Mouse (Mus musculus): ENCODE data around the gene Bbs9. TPM values are rescaled to one million over a fixed set of nuclear protein-coding genes. Genes with fewer than 3 reads are reported as not detected.
A peak's percentile ranks its signal among the peaks of the same experiment; 100 is the strongest.
"Not testable (repeated sequence)": the region's sequence is repeated elsewhere in the genome, so short reads cannot be mapped to it uniquely, and the experiment has no call there.

Gene Bbs9
- polyA plus RNA-seq, 1 experiment from 2014 or later, result 17.4 TPM

DNA sequence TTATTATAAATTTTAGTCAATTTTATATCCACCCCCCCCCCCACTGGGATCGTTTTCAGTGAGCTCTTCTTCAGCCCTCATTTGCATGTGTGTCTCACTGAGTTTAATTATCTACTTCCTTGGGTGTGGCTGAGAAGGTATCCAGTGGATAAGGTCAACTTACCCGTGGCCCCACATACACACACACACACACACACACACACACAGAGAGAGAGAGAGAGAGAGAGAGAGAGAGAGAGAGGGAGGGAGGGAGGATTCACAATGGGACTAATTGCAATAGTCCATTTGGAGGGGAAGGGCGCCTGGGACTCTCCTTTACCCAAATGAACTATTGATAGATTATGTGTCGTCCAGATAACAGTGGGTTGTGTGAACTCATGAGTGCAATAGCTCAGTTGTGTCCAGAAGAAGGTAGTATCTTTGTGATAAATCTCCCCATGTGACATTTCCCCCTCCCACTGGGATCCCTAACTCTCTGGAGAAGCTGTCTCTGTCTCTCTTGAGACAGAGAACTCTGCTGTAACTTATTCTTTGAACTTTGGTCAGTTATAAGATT, 227.4 kb downstream of the Bbs9 start:
- no peak overlapping the region for H3K9ac ChIP-seq (replicated peaks)
- no peaks in the 10 kb centered on the region for H3K36me3 ChIP-seq
- peaks cover 15% of the 10 kb centered on the region for H3K4me1 ChIP-seq
- no peaks in the 10 kb centered on the region for H3K9me3 ChIP-seq (replicated peaks)
- no peak for ATAC-seq (ENCODE audit: low FRiP score)
- no peak overlapping the region for H3K4me3 ChIP-seq (replicated peaks)
- no peak overlapping the region for H3K27ac ChIP-seq (replicated peaks)
- no peaks in the 10 kb centered on the region for H3K27me3 ChIP-seq (replicated peaks)
- no peak overlapping the region for H3K4me2 ChIP-seq
- WGBS, result 86% methylated on average over 4 of the region's 4 CpGs

DNA sequence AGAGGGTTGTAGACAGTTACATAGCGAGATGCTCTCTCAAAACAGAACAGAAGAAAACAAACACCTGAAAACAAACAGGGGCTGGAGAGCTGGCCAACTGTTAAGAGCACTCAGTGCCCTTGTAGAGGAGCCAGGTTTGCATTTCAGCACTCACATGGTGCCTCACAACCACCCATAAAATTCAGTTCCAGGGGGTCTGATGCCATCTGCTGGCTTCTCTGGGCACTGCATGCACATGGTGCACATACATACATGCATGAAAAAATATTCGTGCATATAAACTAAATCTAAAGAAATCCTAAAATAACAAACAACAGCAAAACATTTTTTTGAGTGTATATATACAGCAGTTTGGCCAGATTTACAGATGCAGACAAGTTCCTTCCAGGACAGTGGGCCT, 228.0 kb downstream of the Bbs9 start:
- Histone ChIP-seq H3K36me3 (no peaks in the 10 kb centered on the region), H3K9ac (replicated peaks) (no peak overlapping the region), H3K27me3 (replicated peaks) (no peaks in the 10 kb centered on the region), H3K27ac (replicated peaks) (no peak overlapping the region), H3K4me2 (no peak overlapping the region), H3K4me3 (replicated peaks) (no peak overlapping the region), H3K9me3 (replicated peaks) (no peaks in the 10 kb centered on the region), H3K4me1 (peaks cover 11% of the 10 kb centered on the region; the same call in 1 of the 2 replicates)
- WGBS, result 98% methylated on average over 2 of the region's 2 CpGs
- ATAC-seq (ENCODE audit: low FRiP score), result no peak

DNA sequence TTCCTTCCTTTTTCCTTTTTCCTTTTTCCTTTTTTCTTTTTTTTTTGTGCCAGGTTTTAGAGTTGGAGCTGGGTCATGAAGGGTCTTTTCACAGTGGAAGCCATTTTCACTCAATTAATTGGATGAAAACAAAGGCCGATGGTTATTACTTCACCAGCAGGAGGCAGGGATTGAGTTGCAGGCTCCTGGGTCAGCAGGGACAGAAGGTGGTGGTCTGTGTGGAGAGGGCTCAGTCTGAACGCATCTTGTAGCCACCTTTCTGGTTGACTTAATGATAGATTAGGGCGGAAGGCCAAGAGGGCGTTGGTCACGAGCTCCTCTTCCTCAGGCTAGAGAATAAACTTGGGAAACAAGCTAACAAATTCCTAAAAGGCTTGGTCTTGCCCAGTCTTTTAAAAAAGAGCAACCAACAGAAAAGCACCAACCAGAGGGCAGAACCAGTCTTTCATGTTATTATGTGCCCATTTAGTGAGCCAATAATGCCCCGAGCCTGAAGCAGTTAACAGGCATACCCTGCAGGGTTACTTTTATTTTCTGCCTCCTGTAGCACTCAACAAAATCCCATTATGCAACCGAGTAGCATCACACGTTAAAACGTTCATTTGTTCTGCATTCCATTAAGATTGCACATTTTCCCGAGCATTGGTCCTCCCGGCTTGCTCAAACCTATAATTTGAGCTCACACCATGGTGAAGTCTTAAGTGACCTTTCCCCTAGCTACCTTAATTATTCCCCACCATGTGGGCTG, 231.8 kb downstream of the Bbs9 start:
- Histone ChIP-seq H3K36me3 (no peaks in the 10 kb centered on the region), H3K4me3 (replicated peaks) (no peak overlapping the region), H3K4me1 (peaks cover 11% of the 10 kb centered on the region; the same call in 1 of the 2 replicates), H3K4me2 (no peak overlapping the region), H3K27me3 (replicated peaks) (no peaks in the 10 kb centered on the region), H3K9me3 (replicated peaks) (no peaks in the 10 kb centered on the region), H3K9ac (replicated peaks) (no peak overlapping the region), H3K27ac (replicated peaks) (no peak overlapping the region)
- WGBS, result 17% methylated on average over 11 of the region's 11 CpGs
- ATAC-seq (ENCODE audit: low FRiP score), result no peak

DNA sequence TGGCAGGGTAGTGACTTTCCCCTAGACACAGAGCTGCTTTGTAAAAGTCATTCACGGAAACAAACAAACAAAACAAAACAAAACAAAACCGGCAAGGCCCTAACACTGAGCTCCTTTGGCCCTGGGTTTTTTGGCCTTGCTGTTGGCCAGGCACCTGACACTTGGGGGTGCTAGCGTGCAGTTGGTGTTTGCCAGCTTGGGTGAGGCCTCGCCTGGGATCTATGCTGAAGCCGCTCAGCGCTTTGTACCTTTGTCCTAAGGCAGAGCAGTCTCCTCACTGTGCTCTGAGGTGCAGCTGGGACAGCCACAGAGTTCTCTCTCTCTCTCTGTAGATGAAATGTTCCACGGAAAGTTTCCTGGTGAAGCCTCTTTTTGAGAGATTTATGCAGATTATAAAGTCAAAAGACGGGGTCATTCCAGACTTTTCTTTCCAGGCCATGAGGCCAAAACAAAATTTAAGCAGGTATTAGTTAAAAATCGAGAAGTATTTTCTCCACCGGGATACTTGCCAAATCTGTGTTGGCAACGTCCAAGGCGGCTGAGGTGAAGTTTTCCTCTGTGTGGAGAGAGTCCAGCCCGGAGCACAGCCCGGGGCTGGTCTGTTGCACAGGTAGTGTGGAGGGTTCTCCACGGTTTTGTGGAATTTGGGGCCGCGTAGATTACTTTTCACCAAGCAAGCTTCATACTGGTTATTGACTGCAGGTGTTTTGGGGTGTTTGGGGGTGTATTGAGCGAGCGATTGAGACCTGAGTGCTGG, 233.6 kb downstream of the Bbs9 start:
- no peaks in the 10 kb centered on the region for H3K27me3 ChIP-seq (replicated peaks)
- no peak overlapping the region for H3K4me3 ChIP-seq (replicated peaks)
- H3K9me3 ChIP-seq (replicated peaks), result no peaks in the 10 kb centered on the region
- no peak overlapping the region for H3K27ac ChIP-seq (replicated peaks)
- H3K9ac ChIP-seq (replicated peaks), result no peak overlapping the region
- H3K4me1 ChIP-seq, result peaks cover 11% of the 10 kb centered on the region; the same call in 1 of the 2 replicates
- H3K4me2 ChIP-seq, result no peak overlapping the region
- peak; percentile 54; the same call in 1 of the 2 replicates for ATAC-seq (ENCODE audit: low FRiP score)
- no peaks in the 10 kb centered on the region for H3K36me3 ChIP-seq
- WGBS, result 51% methylated on average over 19 of the region's 19 CpGs

DNA sequence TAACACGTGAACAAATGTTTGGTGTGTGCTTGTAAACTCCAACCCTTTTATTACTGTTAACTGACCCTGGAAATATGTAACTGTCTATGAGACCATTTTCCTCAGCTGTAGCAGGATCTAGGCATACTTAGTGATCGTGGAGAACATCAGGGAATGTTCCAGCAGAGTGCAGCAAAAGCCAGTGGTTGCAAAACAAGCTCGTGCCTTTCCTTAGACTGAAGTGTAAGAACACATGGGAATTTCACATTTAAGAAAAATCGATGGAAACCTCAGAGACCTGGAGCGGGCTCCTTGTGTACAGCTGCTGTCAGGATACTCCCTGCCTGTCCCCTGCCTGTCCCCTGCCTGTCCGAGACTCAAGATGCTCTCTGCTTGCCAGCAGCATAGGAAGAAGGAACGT, 234.5 kb downstream of the Bbs9 start:
- Histone ChIP-seq H3K9me3 (replicated peaks) (no peaks in the 10 kb centered on the region), H3K4me2 (no peak overlapping the region), H3K27ac (replicated peaks) (no peak overlapping the region), H3K4me1 (peaks cover 11% of the 10 kb centered on the region; the same call in 1 of the 2 replicates), H3K27me3 (replicated peaks) (no peaks in the 10 kb centered on the region), H3K4me3 (replicated peaks) (no peak overlapping the region), H3K9ac (replicated peaks) (no peak overlapping the region), H3K36me3 (no peaks in the 10 kb centered on the region)
- WGBS, result 58% methylated on average over 7 of the region's 7 CpGs
- 0 out of 2 replicates have a peak, but pooled peaks have one; percentile 62 for ATAC-seq (ENCODE audit: low FRiP score)

DNA sequence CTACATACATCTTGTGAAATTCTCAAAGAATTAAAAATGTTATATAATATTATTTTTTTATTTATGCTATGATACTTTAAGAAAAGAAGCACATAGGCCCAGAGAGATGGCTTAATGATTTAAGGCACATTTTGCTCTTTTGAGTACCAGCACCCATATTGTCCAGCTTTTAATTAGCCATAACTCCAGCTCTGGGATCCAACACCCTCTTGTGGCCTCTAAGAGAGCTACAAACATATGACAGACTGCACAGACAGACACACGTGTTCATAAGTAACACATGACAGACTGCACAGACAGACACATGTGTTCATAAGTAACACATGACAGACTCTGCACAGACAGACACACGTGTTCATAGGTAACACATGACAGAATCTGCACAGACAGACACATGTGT, 235.8 kb downstream of the Bbs9 start:
- Histone ChIP-seq H3K9ac (replicated peaks) (no peak overlapping the region), H3K4me1 (0 out of 2 replicates have a peak, but pooled peaks cover 7% of the 10 kb centered on the region), H3K4me2 (no peak overlapping the region), H3K4me3 (replicated peaks) (no peak overlapping the region), H3K27ac (replicated peaks) (no peak overlapping the region), H3K27me3 (replicated peaks) (no peaks in the 10 kb centered on the region), H3K36me3 (no peaks in the 10 kb centered on the region), H3K9me3 (replicated peaks) (no peaks in the 10 kb centered on the region)
- no peak for ATAC-seq (ENCODE audit: low FRiP score)
- WGBS, result 86% methylated on average over 2 of the region's 2 CpGs

DNA sequence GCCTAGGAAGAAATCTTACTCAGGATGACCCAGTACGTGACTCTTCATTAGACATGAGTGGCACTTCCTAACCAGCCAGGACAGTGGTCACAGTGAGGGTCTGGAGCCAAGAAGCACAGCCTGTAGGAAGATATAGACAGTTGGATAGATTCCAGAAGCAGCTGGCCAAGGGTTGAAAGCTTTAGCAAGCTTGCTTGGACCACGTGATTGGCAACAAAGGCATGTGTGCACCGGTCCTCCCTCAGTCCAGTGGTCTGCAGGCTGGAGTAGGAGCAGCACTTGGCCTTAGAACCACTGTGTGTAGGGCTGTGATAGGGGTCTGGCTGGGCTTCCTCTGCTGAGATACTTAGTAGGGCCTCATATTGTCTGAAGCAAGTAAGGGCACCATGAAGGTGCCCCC, 237.2 kb downstream of the Bbs9 start:
- WGBS, result 70% methylated on average over 3 of the region's 3 CpGs
- ATAC-seq (ENCODE audit: low FRiP score), result no peak

DNA sequence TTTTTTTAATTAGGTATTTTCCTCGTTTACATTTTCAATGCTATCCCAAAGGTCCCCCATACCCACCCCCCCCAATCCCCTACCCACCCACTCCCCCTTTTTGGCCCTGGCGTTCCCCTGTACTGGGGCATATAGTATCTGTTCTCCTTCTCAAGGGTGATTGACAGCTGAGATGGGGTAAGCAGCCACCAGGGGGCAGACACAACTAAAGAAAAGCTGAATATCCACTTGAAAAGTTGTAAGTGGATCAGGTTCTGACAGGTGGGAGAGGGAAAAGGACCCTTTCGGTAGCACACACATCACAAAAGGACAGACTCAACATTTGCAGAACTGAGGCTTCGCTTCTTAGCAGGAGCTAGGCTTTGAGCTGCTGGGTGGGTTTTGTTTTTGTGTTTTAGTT, 237.8 kb downstream of the Bbs9 start:
- H3K27me3 ChIP-seq (replicated peaks); ATAC-seq (ENCODE audit: low FRiP score); H3K4me3 ChIP-seq (replicated peaks); H3K4me2 ChIP-seq; H3K9ac ChIP-seq (replicated peaks); H3K27ac ChIP-seq (replicated peaks); H3K4me1 ChIP-seq; H3K36me3 ChIP-seq; H3K9me3 ChIP-seq (replicated peaks): not testable (repeated sequence)
- 42% methylated on average over 4 of the region's 4 CpGs for WGBS

More for the DNA sequence above, 237.2 kb downstream of the Bbs9 start:
- Histone ChIP-seq H3K9me3 (replicated peaks) (no peaks in the 10 kb centered on the region), H3K9ac (replicated peaks) (no peak overlapping the region), H3K4me1 (no peaks in the 10 kb centered on the region), H3K27me3 (replicated peaks) (no peaks in the 10 kb centered on the region), H3K4me2 (no peak overlapping the region), H3K36me3 (no peaks in the 10 kb centered on the region), H3K27ac (replicated peaks) (no peak overlapping the region), H3K4me3 (replicated peaks) (no peak overlapping the region)

DNA sequence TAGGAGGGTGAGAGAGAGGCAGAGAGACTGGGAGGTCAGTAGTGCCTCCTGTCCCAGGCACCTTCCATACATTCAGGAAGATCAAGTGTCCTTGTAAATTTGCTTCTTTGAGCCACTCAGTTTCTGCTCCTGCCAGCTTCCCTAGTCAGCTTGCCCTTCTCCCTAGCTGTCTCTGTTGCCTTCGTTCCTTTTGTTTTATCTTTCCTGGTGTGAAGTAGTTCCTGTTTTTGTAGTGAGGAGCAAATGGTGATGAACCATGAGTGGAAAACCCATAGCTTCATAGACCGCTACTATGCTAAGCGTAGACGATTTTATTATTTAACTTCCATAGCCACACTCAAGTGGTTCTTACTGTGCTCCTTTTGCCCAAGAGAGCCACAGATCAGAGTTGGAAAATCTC, 242.1 kb downstream of the Bbs9 start:
- no peak overlapping the region for H3K4me2 ChIP-seq
- WGBS, result 80% methylated on average over 4 of the region's 4 CpGs
- no peaks in the 10 kb centered on the region for H3K27me3 ChIP-seq (replicated peaks)
- H3K9ac ChIP-seq (replicated peaks), result no peak overlapping the region
- H3K36me3 ChIP-seq, result no peaks in the 10 kb centered on the region
- H3K4me1 ChIP-seq, result no peaks in the 10 kb centered on the region
- H3K4me3 ChIP-seq (replicated peaks), result no peak overlapping the region
- H3K9me3 ChIP-seq (replicated peaks), result no peaks in the 10 kb centered on the region
- no peak for ATAC-seq (ENCODE audit: low FRiP score)
- H3K27ac ChIP-seq (replicated peaks), result no peak overlapping the region

DNA sequence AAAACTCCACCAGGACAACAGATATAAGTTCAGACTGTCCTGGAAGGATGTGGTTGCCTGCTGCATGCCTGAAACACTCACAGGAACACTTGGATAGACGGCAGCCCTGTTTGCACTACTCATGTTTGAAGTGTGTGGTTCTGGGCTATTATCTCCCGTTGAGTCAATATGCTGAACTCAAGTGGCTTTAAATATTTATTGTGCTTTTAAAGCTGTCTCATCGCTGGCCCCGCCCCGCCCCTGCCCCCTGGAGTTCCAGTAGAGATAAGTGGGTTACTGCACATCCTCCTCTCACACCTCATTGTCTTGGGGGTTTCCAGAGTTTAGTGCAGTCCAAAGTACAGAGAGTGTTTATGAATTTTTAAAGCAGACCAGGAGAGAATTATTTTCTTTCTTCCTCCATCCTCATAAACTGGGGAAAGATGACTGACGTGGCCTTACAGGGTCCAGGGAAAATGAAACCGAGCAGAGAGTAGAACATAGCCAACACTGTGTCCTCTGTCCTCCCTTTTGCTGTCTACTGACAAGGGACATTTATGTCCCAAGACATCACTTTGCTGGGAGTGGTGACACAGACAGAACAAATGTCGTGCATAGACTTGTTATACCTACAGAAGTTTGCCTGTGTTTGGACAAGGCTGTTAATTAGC, 242.8 kb downstream of the Bbs9 start:
- no peak overlapping the region for H3K27ac ChIP-seq (replicated peaks)
- WGBS, result 60% methylated on average over 8 of the region's 8 CpGs
- no peak overlapping the region for H3K4me2 ChIP-seq
- no peaks in the 10 kb centered on the region for H3K4me1 ChIP-seq
- H3K27me3 ChIP-seq (replicated peaks), result no peaks in the 10 kb centered on the region
- H3K9me3 ChIP-seq (replicated peaks), result no peaks in the 10 kb centered on the region
- no peaks in the 10 kb centered on the region for H3K36me3 ChIP-seq
- H3K9ac ChIP-seq (replicated peaks), result no peak overlapping the region
- no peak for ATAC-seq (ENCODE audit: low FRiP score)
- no peak overlapping the region for H3K4me3 ChIP-seq (replicated peaks)

DNA sequence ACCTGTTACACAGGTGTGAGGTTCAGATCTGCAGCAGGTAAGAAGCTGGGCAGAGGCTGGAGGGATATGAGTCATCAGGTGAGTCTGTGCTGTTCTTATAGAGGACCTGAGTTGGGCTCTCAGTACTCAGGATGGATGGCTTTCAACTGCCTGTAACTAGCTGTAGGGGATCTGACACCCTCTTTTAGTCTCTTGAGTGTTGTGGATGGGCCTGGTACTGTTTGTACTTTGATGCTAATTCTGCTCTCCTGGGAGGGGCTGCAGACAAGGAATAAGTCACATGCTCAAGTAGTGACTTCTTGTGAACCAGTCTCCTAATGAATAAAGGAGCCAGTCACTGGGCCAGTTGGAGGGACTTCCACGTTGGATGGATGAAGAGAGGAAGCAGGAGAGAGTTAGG, 257.1 kb downstream of the Bbs9 start:
- H3K27me3 ChIP-seq (replicated peaks), result no peaks in the 10 kb centered on the region
- WGBS, result 69% methylated on average over 1 of the region's 1 CpGs
- no peaks in the 10 kb centered on the region for H3K9me3 ChIP-seq (replicated peaks)
- 0 out of 2 replicates have a peak, but pooled peaks cover 4% of the 10 kb centered on the region for H3K4me1 ChIP-seq
- no peak overlapping the region for H3K9ac ChIP-seq (replicated peaks)
- ATAC-seq (ENCODE audit: low FRiP score), result no peak
- no peak overlapping the region for H3K4me3 ChIP-seq (replicated peaks)
- H3K4me2 ChIP-seq, result no peak overlapping the region
- no peaks in the 10 kb centered on the region for H3K36me3 ChIP-seq
- no peak overlapping the region for H3K27ac ChIP-seq (replicated peaks)
